Mouse (Mus musculus) liver, embryonic 14.5 days (tissue): ENCODE measurements around the gene Dazap1. TPM values are rescaled to one million over a fixed set of nuclear protein-coding genes. Genes with fewer than 3 reads are reported as not detected.
A peak's percentile ranks its signal among the peaks of the same experiment; 100 is the strongest.

Source experiments
- ATAC-seq: fragments of 200-750 bp; cut with Nextera tagmentation; 2 replicates; pipeline ENCODE4 v1.8.0; 2017; ENCODE audit warnings: moderate number of reproducible peaks, mild to moderate bottlenecking, moderate library complexity; ENCODE audit not compliant: insufficient read depth
- DNase-seq, 3 experiments: peaks; one replicate each; pipeline ENCODE4 v3.0.0-alpha.2; 2012 to 2013; ENCODE audit warnings: low read depth in 3 of 3, low spot score in 3 of 3
- H3K27ac ChIP-seq: fragments of 300-500 bp; sonication (generic); 2 replicates; pipeline ENCODE4 v1.5.1; 2014; ENCODE audit warnings: moderate library complexity, mild to moderate bottlenecking, control low read depth, inconsistent platforms
- H3K27me3 ChIP-seq: fragments of 300-500 bp; sonication (generic); 2 replicates; pipeline ENCODE4 v1.6.1; 2014; ENCODE audit warnings: mild to moderate bottlenecking, low read length, moderate library complexity; ENCODE audit not compliant: control insufficient read depth, insufficient read depth
- H3K36me3 ChIP-seq: fragments of 300-500 bp; sonication (generic); replicated peaks from 2 replicates; pipeline ENCODE4 v1.6.1; 2014; ENCODE audit warnings: low read depth; ENCODE audit not compliant: control insufficient read depth, insufficient read depth
- H3K4me1 ChIP-seq, 2 experiments: fragments of 200-500 bp in 1 of 2; fragments of 300-500 bp in 1 of 2; sonication (generic) in 1 of 2; replicated peaks; 2 replicates each; pipeline ENCODE4 v1.6.1; 2012 to 2014; ENCODE audit warnings: antibody characterized with exemption in 1 of 2, inconsistent platforms in 1 of 2, low read length in 1 of 2; ENCODE audit not compliant: control insufficient read depth in 2 of 2, insufficient read depth in 2 of 2
- H3K4me2 ChIP-seq: fragments of 300-500 bp; sonication (generic); 2 replicates; pipeline ENCODE4 v1.6.1; 2014; ENCODE audit warnings: low read depth, mild to moderate bottlenecking, control low read depth, moderate library complexity
- H3K4me3 ChIP-seq, 2 experiments: fragments of 200-500 bp in 1 of 2; fragments of 300-500 bp in 1 of 2; sonication (generic) in 1 of 2; 2 replicates each; pipeline ENCODE4 v1.5.1; 2012 to 2014; ENCODE audit warnings: low read depth in 2 of 2, low read length in 2 of 2, mild to moderate bottlenecking in 2 of 2, control low read depth in 1 of 2, inconsistent platforms in 1 of 2, moderate library complexity in 1 of 2; ENCODE audit not compliant: insufficient read depth in 1 of 2
- H3K9ac ChIP-seq: fragments of 300-500 bp; sonication (generic); replicated peaks from 2 replicates; pipeline ENCODE4 v1.6.1; 2014; ENCODE audit warnings: mild to moderate bottlenecking, control low read depth, moderate library complexity
- H3K9me3 ChIP-seq: fragments of 300-500 bp; sonication (generic); 2 replicates; pipeline ENCODE4 v1.6.1; 2016; ENCODE audit warnings: low read length, mixed read lengths; ENCODE audit not compliant: control insufficient read depth
- CTCF ChIP-seq: IDR thresholded peaks from 2 replicates; pipeline ENCODE4 v1.5.1; 2016; ENCODE audit warnings: antibody characterized with exemption, low read depth, control low read depth
- EP300 ChIP-seq: IDR thresholded peaks from 2 replicates; pipeline ENCODE4 v1.6.1; 2016; ENCODE audit warnings: antibody characterized with exemption, low read depth
- WGBS: fragments of 180-500 bp; shearing (Covaris S2); extraction: QIAGEN DNeasy Blood & Tissue Kit; methylation state at CpG from one replicate; pipeline ENCODE4 v1.1.7; 2014; ENCODE audit not compliant: insufficient replicate concordance; 5-methylcytosine and 5-hydroxymethylcytosine counted together
- polyA plus RNA-seq, 2 experiments: library from polyadenylated mRNA; depleted of rRNA in 1 of 2; stranded (reverse) in 1 of 2; unstranded in 1 of 2; fragments of >200 nt; fragmentation: Nextera tagmentation in 1 of 2; extraction: Ambion mirVana in 1 of 2; gene quantifications; 2 replicates each; pipeline versions ENCODE4 v1.2.1 to v1.2.3; 2012 to 2014

Gene Dazap1
- polyA plus RNA-seq, 2 experiments, result 20.4 to 75.9 TPM

DNA sequence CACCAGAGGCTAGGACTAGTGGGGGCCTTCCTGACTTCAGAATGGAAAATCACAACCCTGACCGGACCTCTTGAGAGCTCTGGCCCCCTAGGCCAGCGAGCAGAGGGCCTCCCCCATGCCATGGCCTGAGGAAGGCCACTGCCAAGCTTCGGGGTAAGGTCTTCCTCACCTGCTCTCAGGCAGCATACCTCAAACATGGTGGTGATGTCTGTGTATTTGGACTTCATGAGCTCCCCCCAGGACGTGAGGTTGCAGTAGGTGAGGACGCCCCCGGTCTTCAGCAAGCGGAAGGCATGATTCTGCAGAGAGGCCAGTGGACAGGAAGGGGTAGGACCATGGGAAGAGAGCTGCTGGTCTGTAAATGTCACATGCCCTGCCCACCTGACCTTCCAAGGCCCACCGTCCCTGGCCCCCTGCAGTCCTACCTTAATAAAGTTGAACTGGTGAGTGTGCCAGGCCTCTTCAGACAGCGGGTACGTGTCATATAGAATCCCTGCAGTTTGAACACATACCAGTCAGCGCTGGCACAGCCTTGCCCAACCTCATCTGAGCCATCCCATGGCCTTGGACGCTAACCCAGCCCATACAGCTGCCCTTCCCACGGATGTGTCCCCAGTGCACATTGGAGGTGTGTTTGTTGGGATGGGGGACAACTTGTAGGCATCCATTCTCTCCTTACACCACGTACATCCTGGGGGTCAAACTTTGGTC lies 2.4 kb upstream of the Dazap1 start:
- no peak overlapping the region for H3K4me3 ChIP-seq
- DNase-seq (no peak), ATAC-seq (no peak)
- no peak overlapping the region for H3K9ac ChIP-seq
- H3K4me2 ChIP-seq, result peak overlapping the region; percentile 79
- no peaks in the 10 kb centered on the region for H3K9me3 ChIP-seq
- WGBS, result 82% methylated on average over 14 of the region's 14 CpGs
- peaks cover 20% of the 10 kb centered on the region in 2 experiments for H3K4me1 ChIP-seq
- no peaks in the 10 kb centered on the region for H3K27me3 ChIP-seq
- H3K27ac ChIP-seq, result no peak overlapping the region
- H3K36me3 ChIP-seq, result peaks cover 26% of the 10 kb centered on the region
- TF ChIP-seq EP300, result no peak
- TF ChIP-seq CTCF, result no peak

DNA sequence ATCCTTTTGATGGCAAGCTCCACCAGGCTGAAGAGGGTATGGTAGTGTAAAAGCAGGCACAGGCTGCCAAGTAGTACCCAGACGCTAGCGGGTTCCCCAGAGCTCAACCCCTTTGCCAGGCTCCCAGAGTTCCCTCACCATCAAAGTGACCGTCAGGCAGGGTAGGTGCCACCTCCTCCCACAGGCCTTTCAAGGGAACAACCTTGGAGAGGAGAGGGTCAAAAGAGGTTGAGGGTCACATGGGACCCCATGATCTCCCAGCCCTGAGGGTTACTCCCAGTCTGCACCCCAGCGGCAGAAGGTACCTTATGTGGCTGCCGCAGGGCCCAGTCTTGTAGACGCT lies 1.9 kb upstream of the Dazap1 start:
- 77% methylated on average over 6 of the region's 6 CpGs for WGBS
- no peak for ATAC-seq
- Histone ChIP-seq H3K9me3 (no peaks in the 10 kb centered on the region), H3K36me3 (peaks cover 23% of the 10 kb centered on the region), H3K27me3 (no peaks in the 10 kb centered on the region), H3K4me1 (peaks cover 24% of the 10 kb centered on the region in 2 experiments), H3K9ac (no peak overlapping the region), H3K4me2 (peak overlapping the region; percentile 79), H3K27ac (no peak overlapping the region), H3K4me3 (peak overlapping the region; percentile 18 to 57; a peak in 2 of 4 replicates)
- no peak for TF ChIP-seq CTCF
- no peak for TF ChIP-seq EP300
- DNase-seq, result no peak

DNA sequence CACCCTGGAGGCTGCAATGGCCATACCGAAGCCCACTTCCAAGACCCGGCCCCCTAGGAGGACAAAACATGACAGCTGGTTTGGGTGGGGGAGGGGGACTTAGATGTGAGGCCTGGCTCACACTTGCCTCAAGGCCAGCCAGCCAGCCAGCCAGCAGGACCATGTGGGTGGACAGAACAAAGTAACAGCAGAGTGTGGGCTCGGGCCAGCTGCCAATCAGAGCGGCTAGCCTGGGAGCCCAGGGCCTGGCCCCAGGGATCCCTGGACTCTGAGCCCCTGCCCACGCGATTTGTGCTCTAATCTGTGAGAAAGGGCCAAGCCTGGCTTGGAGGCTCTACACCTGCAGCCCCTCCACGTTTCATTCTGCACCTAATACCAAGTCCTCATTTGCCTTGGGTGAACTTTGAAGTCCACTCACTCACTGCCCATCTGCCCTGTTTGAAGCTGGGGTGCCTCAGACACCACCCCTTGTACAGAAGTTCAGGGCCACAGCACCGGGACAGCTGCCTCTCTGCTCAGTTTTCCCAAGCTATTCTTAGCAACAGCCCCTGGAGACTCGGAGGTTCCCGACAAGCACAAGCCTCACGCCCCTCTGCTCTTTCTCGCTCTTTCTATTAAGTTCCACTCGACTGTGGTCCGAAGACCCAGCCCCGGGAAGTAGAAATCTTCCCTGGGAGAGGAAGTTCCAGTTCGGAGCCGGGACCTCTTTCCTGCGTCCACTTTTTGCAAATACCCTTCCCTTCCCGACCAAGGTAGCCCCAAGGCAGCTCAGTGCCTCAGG lies 1.2 kb upstream of the Dazap1 start:
- Histone ChIP-seq H3K4me2 (peak overlapping the region; percentile 79), H3K27me3 (no peaks in the 10 kb centered on the region), H3K4me3 (peak overlapping the region; percentile 42 to 57), H3K9ac (peak overlapping the region; percentile 52), H3K9me3 (no peaks in the 10 kb centered on the region), H3K36me3 (peaks cover 19% of the 10 kb centered on the region), H3K4me1 (peaks cover 24% of the 10 kb centered on the region in 2 experiments), H3K27ac (peak overlapping the region; percentile 20; the same call in 1 of the 2 replicates)
- ATAC-seq (no peak), DNase-seq (no peak)
- 12% methylated on average over 19 of the region's 19 CpGs for WGBS
- TF ChIP-seq EP300 (no peak), CTCF (no peak)

DNA sequence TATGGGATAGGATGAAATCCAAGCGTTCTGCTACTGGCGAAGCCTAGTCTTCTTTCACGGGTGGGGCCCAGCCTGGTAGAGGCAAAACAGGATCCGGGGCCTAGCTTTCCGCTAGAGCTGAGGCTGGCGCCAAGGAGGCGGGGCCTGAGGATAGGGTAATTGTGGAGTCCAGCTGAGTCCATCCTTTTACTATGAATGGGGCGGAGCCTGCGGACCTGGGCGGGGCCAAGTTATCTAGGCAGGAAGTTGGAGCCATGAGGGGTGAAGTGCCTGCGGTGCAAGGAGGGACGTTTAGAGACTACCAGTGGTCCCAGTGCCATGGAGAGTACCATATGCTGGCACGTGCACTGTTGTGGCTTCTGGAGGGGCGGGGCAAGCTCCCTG lies 291 bp downstream of the Dazap1 start:
- Histone ChIP-seq H3K27me3 (no peaks in the 10 kb centered on the region), H3K4me1 (peaks cover 27 to 28% of the 10 kb centered on the region in 2 experiments), H3K27ac (peak overlapping the region; percentile 80), H3K36me3 (peaks cover 7% of the 10 kb centered on the region; the same call in 1 of the 2 replicates), H3K4me3 (peak overlapping the region; percentile 57 to 70), H3K4me2 (peak overlapping the region; percentile 79), H3K9me3 (no peaks in the 10 kb centered on the region), H3K9ac (peak overlapping the region; percentile 46)
- TF ChIP-seq CTCF (no peak), EP300 (no peak)
- DNase-seq (peak; percentile 94), ATAC-seq (peak; percentile 68)
- under 1% methylated on average over 14 of the region's 14 CpGs for WGBS

DNA sequence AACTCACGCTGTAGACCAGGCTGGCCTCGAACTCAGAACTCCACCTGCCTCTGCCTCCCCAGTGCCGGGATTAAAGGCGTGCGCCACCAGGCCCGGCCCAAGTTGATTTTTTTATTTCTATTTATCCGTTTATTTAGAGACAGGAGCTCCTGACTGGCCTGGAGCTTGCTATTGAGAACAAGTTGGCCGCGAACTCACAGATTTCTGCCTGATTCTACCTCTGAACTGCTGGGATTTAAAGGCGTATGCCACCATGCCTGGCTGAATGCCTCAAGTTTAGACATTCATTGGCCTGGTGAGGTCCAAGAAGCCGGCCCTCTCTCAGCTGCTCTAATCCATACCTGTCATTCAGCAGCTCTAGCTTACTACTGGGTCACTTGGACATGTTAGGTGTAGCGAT lies 883 bp downstream of the Dazap1 start:
- peaks cover 30 to 31% of the 10 kb centered on the region in 2 experiments for H3K4me1 ChIP-seq
- H3K9me3 ChIP-seq, result no peaks in the 10 kb centered on the region
- no peak for DNase-seq
- H3K4me2 ChIP-seq, result peak overlapping the region; percentile 79
- H3K27me3 ChIP-seq, result no peaks in the 10 kb centered on the region
- peak overlapping the region; percentile 80 for H3K27ac ChIP-seq
- ATAC-seq, result no peak
- peak overlapping the region in 1 of 2 experiments; percentile 57; a peak in 2 of 4 replicates for H3K4me3 ChIP-seq
- 49% methylated on average over 12 of the region's 12 CpGs for WGBS
- TF ChIP-seq CTCF, result no peak
- TF ChIP-seq EP300, result 0 out of 2 replicates have a peak, but pooled peaks have one; percentile 10
- peak overlapping the region; percentile 12; the same call in 1 of the 2 replicates for H3K9ac ChIP-seq
- H3K36me3 ChIP-seq, result peaks cover 4% of the 10 kb centered on the region; the same call in 1 of the 2 replicates
